Mouse (Mus musculus): ENCODE results near the gene Ddi2. TPM values are rescaled to one million over a fixed set of nuclear protein-coding genes. Genes with fewer than 3 reads are reported as not detected.

The Ddi2 gene
- polyA plus RNA-seq, 1 experiment from 2014 or later: 19.1 TPM

DNA sequence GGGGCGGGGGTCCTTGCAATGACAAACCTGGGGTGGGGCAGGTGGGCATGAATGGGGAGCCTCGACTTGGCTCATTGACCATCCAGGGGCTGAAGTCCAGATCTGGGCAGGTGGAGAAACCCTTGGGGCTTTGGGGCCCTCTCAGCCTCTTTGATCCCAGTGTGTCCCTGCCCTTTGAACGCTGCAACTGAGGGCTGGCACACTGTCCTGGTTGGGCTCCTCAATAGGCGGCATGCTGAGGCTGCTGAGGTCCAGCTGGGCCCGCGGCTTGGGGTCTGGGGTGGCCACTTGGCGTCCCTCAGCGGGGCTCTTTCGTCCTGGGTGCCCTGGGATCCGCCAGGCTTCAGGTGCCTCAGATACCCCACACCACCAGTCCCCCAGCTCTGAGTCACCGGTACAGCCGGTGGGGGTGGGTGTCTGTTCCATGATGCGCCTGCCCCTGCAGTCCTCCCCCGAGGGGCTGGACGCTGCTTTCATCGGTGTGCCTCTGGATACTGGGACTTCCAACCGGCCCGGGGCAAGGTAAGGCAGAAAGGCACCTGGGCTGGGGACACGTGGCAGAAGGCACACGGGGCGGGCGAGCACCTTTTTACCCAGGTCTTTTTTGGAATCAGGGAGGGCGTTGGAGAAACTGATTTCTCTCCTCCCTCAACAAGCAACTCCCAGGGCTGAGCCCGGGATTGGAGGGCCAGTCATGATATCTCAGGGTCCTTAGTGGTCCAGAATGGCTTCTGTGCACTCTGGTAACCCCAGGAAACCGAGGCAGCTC is 23.5 kb upstream of the Ddi2 start, which contains the start of gene Agmat:
Gene Agmat (plus strand): TSS at position 95 of the 769 bp plus-strand sequence.
- no peak for ATAC-seq (ENCODE audit: low FRiP score, low TSS enrichment)
- WGBS: 20% methylated on average over 25 of the region's 25 CpGs
- Histone ChIP-seq H3K9me3 (ENCODE audit: low read length) (no peaks in the 10 kb centered on the region), H3K4me2 (replicated peaks; ENCODE audit: low read depth, low read length) (peak within 1 kb of the TSS; percentile 7), H3K4me3 (ENCODE audit: low read length) (no peak within 1 kb of the TSS), H3K27ac (ENCODE audit: low read length) (no peak within 1 kb of the TSS), H3K36me3 (ENCODE audit: insufficient read depth, low read length) (no peaks in the 10 kb centered on the region), H3K27me3 (ENCODE audit: insufficient read depth, low read length) (no peaks in the 10 kb centered on the region), H3K9ac (replicated peaks; ENCODE audit: low read length) (0 out of 2 replicates have a peak within 1 kb of the TSS, but pooled peaks have one; percentile 20), H3K4me1 (ENCODE audit: insufficient read depth, low read length) (peaks cover 6% of the 10 kb centered on the region; the same call in 1 of the 2 replicates)

DNA sequence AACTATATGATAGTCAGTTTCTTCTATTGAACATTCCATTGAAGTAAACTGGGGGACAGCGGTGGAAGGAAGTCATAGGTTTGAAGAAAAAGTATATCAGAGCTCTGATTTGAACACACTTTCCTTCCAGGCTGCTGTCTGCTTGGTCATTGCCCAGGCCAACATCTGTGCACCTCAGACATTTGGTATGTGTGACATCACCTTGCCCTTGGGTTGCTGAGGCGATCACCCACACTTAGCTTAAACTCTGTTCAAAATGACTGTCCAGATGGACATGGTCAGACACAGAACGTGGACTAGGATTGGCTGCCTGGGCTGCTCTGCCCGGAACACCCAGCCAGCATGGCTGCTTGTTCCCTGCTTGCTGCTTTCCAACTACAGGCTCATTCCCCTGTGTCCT is 19.2 kb upstream of the Ddi2 start:
- peak overlapping the region; percentile 17 for H3K27ac ChIP-seq (ENCODE audit: low read length)
- no peak overlapping the region for H3K4me2 ChIP-seq (replicated peaks; ENCODE audit: low read depth, low read length)
- no peak overlapping the region for H3K9ac ChIP-seq (replicated peaks; ENCODE audit: low read length)
- H3K27me3 ChIP-seq (ENCODE audit: insufficient read depth, low read length): no peaks in the 10 kb centered on the region
- WGBS: 80% methylated on average over 4 of the region's 4 CpGs
- H3K36me3 ChIP-seq (ENCODE audit: insufficient read depth, low read length): no peaks in the 10 kb centered on the region
- H3K9me3 ChIP-seq (ENCODE audit: low read length): no peaks in the 10 kb centered on the region
- H3K4me3 ChIP-seq (ENCODE audit: low read length): no peak overlapping the region
- no peak for ATAC-seq (ENCODE audit: low FRiP score, low TSS enrichment)
- H3K4me1 ChIP-seq (ENCODE audit: insufficient read depth, low read length): peaks cover 6% of the 10 kb centered on the region; the same call in 1 of the 2 replicates

DNA sequence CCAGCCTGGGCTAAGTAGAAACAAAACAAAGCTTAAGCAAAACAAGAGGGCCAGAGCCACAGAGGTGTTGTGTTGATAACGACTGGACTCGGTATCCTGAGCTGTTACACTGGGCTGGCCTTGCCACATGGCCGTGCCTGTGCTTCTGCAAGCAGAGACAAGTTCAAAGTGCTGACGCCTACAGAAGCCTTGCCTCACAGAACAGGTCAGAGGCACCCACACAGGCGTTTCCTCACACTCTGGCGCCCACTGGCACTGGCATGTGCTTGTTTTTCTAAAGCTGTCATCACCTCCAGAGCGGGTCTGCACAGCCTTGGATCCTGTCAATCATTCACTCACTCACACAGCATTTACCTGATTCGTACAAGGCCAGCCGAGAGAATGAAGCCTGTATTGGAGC is 18.6 kb upstream of the Ddi2 start:
- Histone ChIP-seq H3K27me3 (ENCODE audit: insufficient read depth, low read length) (no peaks in the 10 kb centered on the region), H3K36me3 (ENCODE audit: insufficient read depth, low read length) (no peaks in the 10 kb centered on the region), H3K27ac (ENCODE audit: low read length) (peak overlapping the region; percentile 17), H3K9ac (replicated peaks; ENCODE audit: low read length) (no peak overlapping the region), H3K4me1 (ENCODE audit: insufficient read depth, low read length) (peaks cover 6% of the 10 kb centered on the region; the same call in 1 of the 2 replicates), H3K9me3 (ENCODE audit: low read length) (no peaks in the 10 kb centered on the region), H3K4me3 (ENCODE audit: low read length) (no peak overlapping the region), H3K4me2 (replicated peaks; ENCODE audit: low read depth, low read length) (no peak overlapping the region)
- ATAC-seq (ENCODE audit: low FRiP score, low TSS enrichment): peak; percentile 93
- 29% methylated on average over 9 of the region's 9 CpGs for WGBS

DNA sequence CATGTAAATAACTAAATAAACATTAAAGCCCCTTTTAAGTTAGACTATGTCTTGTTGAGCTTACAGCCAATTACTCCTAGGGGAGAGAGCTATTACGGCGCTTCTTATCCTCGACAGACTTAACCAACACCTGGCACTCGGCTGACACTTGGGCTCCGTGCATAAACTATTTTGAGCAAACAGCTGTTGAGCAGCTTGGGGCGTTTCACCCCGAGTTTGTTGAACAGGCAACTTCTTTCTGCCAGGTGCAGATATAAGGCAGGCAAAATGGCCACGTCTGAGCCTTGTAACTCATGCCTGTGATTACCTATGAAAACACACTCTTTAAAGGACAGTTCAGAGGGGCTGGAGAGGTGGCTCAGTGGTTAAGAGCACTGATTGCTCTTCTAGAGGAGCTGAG is 14.8 kb upstream of the Ddi2 start:
- no peak overlapping the region for H3K4me3 ChIP-seq (ENCODE audit: low read length)
- H3K27ac ChIP-seq (ENCODE audit: low read length): no peak overlapping the region
- 76% methylated on average over 8 of the region's 8 CpGs for WGBS
- ATAC-seq (ENCODE audit: low FRiP score, low TSS enrichment): no peak
- no peak overlapping the region for H3K9ac ChIP-seq (replicated peaks; ENCODE audit: low read length)
- H3K4me1 ChIP-seq (ENCODE audit: insufficient read depth, low read length): peaks cover 9% of the 10 kb centered on the region; the same call in 1 of the 2 replicates
- no peak overlapping the region for H3K4me2 ChIP-seq (replicated peaks; ENCODE audit: low read depth, low read length)
- no peaks in the 10 kb centered on the region for H3K9me3 ChIP-seq (ENCODE audit: low read length)
- no peaks in the 10 kb centered on the region for H3K36me3 ChIP-seq (ENCODE audit: insufficient read depth, low read length)
- no peaks in the 10 kb centered on the region for H3K27me3 ChIP-seq (ENCODE audit: insufficient read depth, low read length)

DNA sequence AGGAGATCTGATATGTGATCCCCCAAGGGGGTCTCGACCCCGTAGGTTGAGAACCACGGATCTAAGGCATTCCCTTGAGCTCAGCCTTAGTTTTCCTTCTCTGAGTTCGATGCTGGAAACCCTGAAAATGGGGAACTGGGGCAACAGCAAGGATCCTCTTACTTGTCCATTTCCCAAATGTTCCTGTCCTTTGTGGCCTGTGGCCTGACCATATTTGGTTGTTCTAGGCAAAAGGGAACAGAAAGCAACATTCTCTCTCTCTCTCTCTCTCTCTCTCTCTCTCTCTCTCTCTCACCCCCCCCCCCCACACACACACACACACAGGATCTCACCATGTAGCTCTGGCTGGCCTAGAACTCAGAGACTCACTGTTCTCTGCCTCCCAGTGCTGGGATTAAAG is 13.6 kb upstream of the Ddi2 start:
- WGBS: 59% methylated on average over 4 of the region's 4 CpGs
- H3K4me3 ChIP-seq (ENCODE audit: low read length): no peak overlapping the region
- H3K4me1 ChIP-seq (ENCODE audit: insufficient read depth, low read length): peaks cover 4% of the 10 kb centered on the region; the same call in 1 of the 2 replicates
- H3K9me3 ChIP-seq (ENCODE audit: low read length): no peaks in the 10 kb centered on the region
- no peaks in the 10 kb centered on the region for H3K36me3 ChIP-seq (ENCODE audit: insufficient read depth, low read length)
- H3K4me2 ChIP-seq (replicated peaks; ENCODE audit: low read depth, low read length): no peak overlapping the region
- no peaks in the 10 kb centered on the region for H3K27me3 ChIP-seq (ENCODE audit: insufficient read depth, low read length)
- H3K9ac ChIP-seq (replicated peaks; ENCODE audit: low read length): no peak overlapping the region
- no peak overlapping the region for H3K27ac ChIP-seq (ENCODE audit: low read length)
- no peak for ATAC-seq (ENCODE audit: low FRiP score, low TSS enrichment)

DNA sequence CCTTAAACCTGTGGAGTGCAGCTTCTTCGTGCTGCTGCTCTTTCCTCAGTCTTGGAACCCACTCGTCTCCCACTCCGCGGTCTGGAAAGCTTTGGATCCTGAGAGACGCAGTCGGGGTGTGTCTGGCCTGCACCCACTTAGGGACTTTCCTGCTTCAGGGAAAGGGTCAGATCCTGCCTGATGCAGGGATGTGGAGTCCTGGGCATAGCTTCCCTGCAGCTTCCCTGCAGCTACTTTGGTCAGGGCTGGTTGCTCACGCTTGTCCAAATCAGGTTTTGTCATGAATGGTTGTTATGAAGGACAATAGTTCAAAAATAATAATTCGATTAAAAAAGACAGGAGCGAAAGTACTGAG is 12.0 kb upstream of the Ddi2 start:
- ATAC-seq (ENCODE audit: low FRiP score, low TSS enrichment): no peak
- Histone ChIP-seq H3K27me3 (ENCODE audit: insufficient read depth, low read length) (no peaks in the 10 kb centered on the region), H3K9me3 (ENCODE audit: low read length) (no peaks in the 10 kb centered on the region), H3K27ac (ENCODE audit: low read length) (no peak overlapping the region), H3K4me3 (ENCODE audit: low read length) (peak overlapping the region; percentile 44), H3K4me1 (ENCODE audit: insufficient read depth, low read length) (0 out of 2 replicates have a peak, but pooled peaks cover 3% of the 10 kb centered on the region), H3K36me3 (ENCODE audit: insufficient read depth, low read length) (no peaks in the 10 kb centered on the region), H3K9ac (replicated peaks; ENCODE audit: low read length) (no peak overlapping the region), H3K4me2 (replicated peaks; ENCODE audit: low read depth, low read length) (peak overlapping the region; percentile 60)
- 27% methylated on average over 9 of the region's 9 CpGs for WGBS

DNA sequence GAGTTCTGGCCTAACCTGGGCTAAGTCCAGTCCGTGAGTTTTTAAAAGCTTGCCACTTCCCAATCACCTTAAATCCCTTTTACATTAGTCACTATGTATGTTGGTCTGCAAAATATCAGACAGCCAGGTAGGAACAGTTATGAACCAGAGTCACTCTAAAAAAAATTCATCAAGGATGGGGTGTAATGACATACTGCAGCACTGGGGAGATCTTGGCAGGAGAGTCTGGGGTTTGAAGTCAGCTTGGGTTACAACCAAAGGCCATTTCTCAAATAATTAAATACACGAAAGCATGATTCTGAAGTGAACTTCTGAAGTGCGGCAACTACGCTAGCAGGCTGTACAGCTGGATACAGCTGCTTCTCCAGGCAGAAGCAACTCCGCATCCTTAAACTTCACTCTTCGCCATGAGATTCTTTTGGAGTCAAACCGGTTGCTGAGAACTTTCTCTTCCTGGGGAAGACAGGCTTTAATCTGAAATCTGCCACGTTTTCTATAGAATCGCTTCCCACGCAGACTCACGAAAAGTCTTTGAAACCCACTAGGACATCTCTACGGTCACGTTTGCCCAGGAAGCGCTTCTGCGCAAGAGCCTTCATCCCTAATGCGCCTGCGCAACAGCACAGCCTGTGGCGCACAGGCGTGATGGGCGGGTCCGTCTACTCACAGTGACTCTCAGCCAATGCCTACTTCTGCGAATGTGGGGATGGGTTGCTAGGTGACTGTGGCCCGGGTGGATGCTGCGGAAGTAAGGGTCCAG is 11.4 kb upstream of the Ddi2 start:
- Histone ChIP-seq H3K27ac (ENCODE audit: low read length) (peak overlapping the region; percentile 69), H3K4me2 (replicated peaks; ENCODE audit: low read depth, low read length) (peak overlapping the region; percentile 60), H3K9me3 (ENCODE audit: low read length) (no peaks in the 10 kb centered on the region), H3K36me3 (ENCODE audit: insufficient read depth, low read length) (no peaks in the 10 kb centered on the region), H3K4me3 (ENCODE audit: low read length) (peak overlapping the region; percentile 44), H3K9ac (replicated peaks; ENCODE audit: low read length) (peak overlapping the region; percentile 58), H3K4me1 (ENCODE audit: insufficient read depth, low read length) (0 out of 2 replicates have a peak, but pooled peaks cover 3% of the 10 kb centered on the region), H3K27me3 (ENCODE audit: insufficient read depth, low read length) (no peaks in the 10 kb centered on the region)
- WGBS: 5% methylated on average over 24 of the region's 24 CpGs
- ATAC-seq (ENCODE audit: low FRiP score, low TSS enrichment): peak; percentile 98

DNA sequence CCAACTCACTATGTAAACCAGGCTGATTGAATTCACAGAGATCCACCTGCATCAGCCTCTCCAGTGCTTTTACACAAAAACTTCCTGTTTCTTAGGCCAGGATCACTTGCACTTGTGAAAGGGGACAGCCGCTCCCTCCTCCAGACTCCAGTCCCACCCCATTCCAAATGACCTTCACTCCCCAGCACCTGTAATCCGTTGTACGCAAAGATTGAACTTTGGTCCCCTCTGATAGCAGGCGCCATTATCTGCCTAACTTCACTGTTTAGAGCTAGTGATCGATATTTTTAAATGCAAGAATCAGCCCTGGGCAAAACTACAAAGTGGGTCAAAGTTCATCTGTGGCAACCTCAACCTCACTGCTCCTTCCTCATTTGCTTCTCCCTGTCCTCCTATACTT is 8.5 kb upstream of the Ddi2 start:
- Histone ChIP-seq H3K4me1 (ENCODE audit: insufficient read depth, low read length) (0 out of 2 replicates have a peak, but pooled peaks cover 3% of the 10 kb centered on the region), H3K4me3 (ENCODE audit: low read length) (no peak overlapping the region), H3K27me3 (ENCODE audit: insufficient read depth, low read length) (no peaks in the 10 kb centered on the region), H3K9ac (replicated peaks; ENCODE audit: low read length) (no peak overlapping the region), H3K9me3 (ENCODE audit: low read length) (no peaks in the 10 kb centered on the region), H3K36me3 (ENCODE audit: insufficient read depth, low read length) (no peaks in the 10 kb centered on the region), H3K4me2 (replicated peaks; ENCODE audit: low read depth, low read length) (no peak overlapping the region), H3K27ac (ENCODE audit: low read length) (no peak overlapping the region)
- no peak for ATAC-seq (ENCODE audit: low FRiP score, low TSS enrichment)
- WGBS: 85% methylated on average over 5 of the region's 5 CpGs

DNA sequence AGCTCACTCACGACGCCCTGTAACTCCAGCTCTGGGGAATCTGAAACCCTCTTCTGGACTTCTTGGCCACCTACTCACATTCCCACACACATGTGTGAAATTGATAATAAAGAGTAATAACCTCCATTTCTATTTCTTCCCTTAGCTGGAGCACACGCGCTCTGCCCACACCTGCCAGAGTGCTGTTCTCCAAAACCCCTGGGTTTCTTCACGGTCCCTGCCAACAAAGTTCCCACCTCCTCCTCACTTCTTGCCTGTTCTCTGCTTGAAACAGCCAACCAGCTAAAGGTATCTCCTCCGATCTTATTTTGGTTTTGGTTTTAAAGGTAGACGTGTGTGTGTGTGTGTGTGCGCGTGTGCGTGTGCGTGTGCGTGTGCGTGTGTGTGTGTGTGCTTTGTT is 7.2 kb upstream of the Ddi2 start:
- Histone ChIP-seq H3K4me3 (ENCODE audit: low read length) (no peak overlapping the region), H3K27me3 (ENCODE audit: insufficient read depth, low read length) (no peaks in the 10 kb centered on the region), H3K36me3 (ENCODE audit: insufficient read depth, low read length) (no peaks in the 10 kb centered on the region), H3K4me1 (ENCODE audit: insufficient read depth, low read length) (0 out of 2 replicates have a peak, but pooled peaks cover 3% of the 10 kb centered on the region), H3K27ac (ENCODE audit: low read length) (no peak overlapping the region), H3K9ac (replicated peaks; ENCODE audit: low read length) (no peak overlapping the region), H3K4me2 (replicated peaks; ENCODE audit: low read depth, low read length) (no peak overlapping the region), H3K9me3 (ENCODE audit: low read length) (no peaks in the 10 kb centered on the region)
- no peak for ATAC-seq (ENCODE audit: low FRiP score, low TSS enrichment)
- 80% methylated on average over 13 of the region's 13 CpGs for WGBS

DNA sequence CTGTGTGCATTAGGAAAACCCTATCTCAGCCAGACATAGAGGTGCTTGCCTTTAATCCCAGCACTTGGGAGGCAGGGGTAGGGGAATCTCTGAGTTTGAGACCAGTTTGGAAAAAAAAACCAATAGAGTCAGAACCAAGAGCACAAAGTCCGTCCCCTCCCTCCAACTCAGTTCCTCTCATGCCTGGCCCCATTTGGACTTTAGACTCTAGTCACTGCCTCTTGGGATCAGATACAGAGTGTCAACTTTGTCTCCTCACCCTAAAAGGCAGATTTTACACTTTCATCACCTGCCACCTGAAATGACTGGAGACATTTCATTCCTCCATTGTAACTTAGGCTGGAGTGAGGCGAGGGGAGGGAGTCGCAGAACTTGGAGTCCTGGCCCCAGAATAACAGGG is 6.0 kb upstream of the Ddi2 start:
- WGBS: 77% methylated on average over 3 of the region's 3 CpGs
- no peak overlapping the region for H3K4me3 ChIP-seq (ENCODE audit: low read length)
- no peaks in the 10 kb centered on the region for H3K27me3 ChIP-seq (ENCODE audit: insufficient read depth, low read length)
- no peaks in the 10 kb centered on the region for H3K9me3 ChIP-seq (ENCODE audit: low read length)
- no peak overlapping the region for H3K27ac ChIP-seq (ENCODE audit: low read length)
- peaks cover 10% of the 10 kb centered on the region; the same call in 1 of the 2 replicates for H3K4me1 ChIP-seq (ENCODE audit: insufficient read depth, low read length)
- no peak overlapping the region for H3K9ac ChIP-seq (replicated peaks; ENCODE audit: low read length)
- H3K4me2 ChIP-seq (replicated peaks; ENCODE audit: low read depth, low read length): no peak overlapping the region
- ATAC-seq (ENCODE audit: low FRiP score, low TSS enrichment): no peak
- no peaks in the 10 kb centered on the region for H3K36me3 ChIP-seq (ENCODE audit: insufficient read depth, low read length)

Measured in kidney, embryonic 16.5 days (tissue).